Mouse (Mus musculus) urinary bladder, postnatal 36 days (tissue): ENCODE data around the gene Ntsr2.
"Not testable (repeated sequence)": the region's sequence is repeated elsewhere in the genome, so short reads cannot be mapped to it uniquely, and the experiment has no call there.

Experiments
- DNase-seq, 2 experiments: peaks; one replicate each; pipeline ENCODE4 v3.0.0; 2022; ENCODE audit warnings: low spot score in 2 of 2, mixed read lengths in 1 of 2

Gene Ntsr2

GRCm38 (mm10) chr12:16648273-16648672, 4.9 kb upstream of the Ntsr2 start:
- DNase-seq = no peak

GRCm38 (mm10) chr12:16649819-16650218, 3.4 kb upstream of the Ntsr2 start:
- DNase-seq = no peak

- DNase-seq = no peak
Measured at GRCm38 (mm10) chr12:16655604-16656003, 2.4 kb downstream of the Ntsr2 start.

- no peak for DNase-seq
Measured at GRCm38 (mm10) chr12:16656906-16657875, 4.0 kb downstream of the Ntsr2 start.

GRCm38 (mm10) chr12:16661459-16661858, 8.3 kb downstream of the Ntsr2 start:
- DNase-seq = no peak

GRCm38 (mm10) chr12:16661936-16662335, 8.8 kb downstream of the Ntsr2 start:
- DNase-seq = no peak

GRCm38 (mm10) chr12:16662955-16663585, 9.9 kb downstream of the Ntsr2 start:
- DNase-seq = no peak

- DNase-seq = no peak
Measured at GRCm38 (mm10) chr12:16665022-16665421, 11.8 kb downstream of the Ntsr2 start.

GRCm38 (mm10) chr12:16669176-16669575, 16.0 kb downstream of the Ntsr2 start:
- no peak for DNase-seq

- no peak for DNase-seq
Measured at GRCm38 (mm10) chr12:16672246-16672645, 19.1 kb downstream of the Ntsr2 start.

- no peak for DNase-seq
Measured at GRCm38 (mm10) chr12:16690631-16691030, 37.4 kb downstream of the Ntsr2 start.

- DNase-seq = no peak
Measured at GRCm38 (mm10) chr12:16694783-16695182, 41.6 kb downstream of the Ntsr2 start.

GRCm38 (mm10) chr12:16695252-16695651, 42.1 kb downstream of the Ntsr2 start:
- not testable (repeated sequence) for DNase-seq

GRCm38 (mm10) chr12:16696146-16696545, 43.0 kb downstream of the Ntsr2 start:
- DNase-seq = no peak

GRCm38 (mm10) chr12:16698691-16699090, 45.5 kb downstream of the Ntsr2 start:
- no peak for DNase-seq
